Mouse (Mus musculus): ENCODE results near the gene Gas7.

The Gas7 gene

GRCm38 (mm10) chr11:67568815-67569214, 113.6 kb downstream of the Gas7 start:
- no peak for DNase-seq (ENCODE audit: low read depth, low spot score)

GRCm38 (mm10) chr11:67570947-67571346, 115.7 kb downstream of the Gas7 start:
- DNase-seq (ENCODE audit: low read depth, low spot score) = peak; percentile 80

- no peak for DNase-seq (ENCODE audit: low read depth, low spot score)
Observed at GRCm38 (mm10) chr11:67574344-67574743, 119.1 kb downstream of the Gas7 start.

GRCm38 (mm10) chr11:67577472-67577871, 122.2 kb downstream of the Gas7 start:
- no peak for DNase-seq (ENCODE audit: low read depth, low spot score)

- DNase-seq (ENCODE audit: low read depth, low spot score) = no peak
Observed at GRCm38 (mm10) chr11:67577994-67578393, 122.8 kb downstream of the Gas7 start.

GRCm38 (mm10) chr11:67579136-67579535, 123.9 kb downstream of the Gas7 start:
- DNase-seq (ENCODE audit: low read depth, low spot score) = no peak

- DNase-seq (ENCODE audit: low read depth, low spot score) = no peak
Observed at GRCm38 (mm10) chr11:67581549-67581948, 126.3 kb downstream of the Gas7 start.

GRCm38 (mm10) chr11:67582570-67582969, 127.3 kb downstream of the Gas7 start:
- no peak for DNase-seq (ENCODE audit: low read depth, low spot score)

GRCm38 (mm10) chr11:67585016-67585415, 129.8 kb downstream of the Gas7 start:
- DNase-seq (ENCODE audit: low read depth, low spot score) = peak; percentile 31

- DNase-seq (ENCODE audit: low read depth, low spot score) = no peak
Observed at GRCm38 (mm10) chr11:67585629-67586028, 130.4 kb downstream of the Gas7 start.

GRCm38 (mm10) chr11:67586231-67586994, 131.2 kb downstream of the Gas7 start:
- DNase-seq (ENCODE audit: low read depth, low spot score) = peak; percentile 83

- peak; percentile 49 for DNase-seq (ENCODE audit: low read depth, low spot score)
Observed at GRCm38 (mm10) chr11:67588196-67588827, 133.1 kb downstream of the Gas7 start.

- peak; percentile 82 for DNase-seq (ENCODE audit: low read depth, low spot score)
Observed at GRCm38 (mm10) chr11:67588828-67589314, 133.6 kb downstream of the Gas7 start.

GRCm38 (mm10) chr11:67596233-67596632, 141.0 kb downstream of the Gas7 start:
- DNase-seq (ENCODE audit: low read depth, low spot score) = peak; percentile 96

- DNase-seq (ENCODE audit: low read depth, low spot score) = peak; percentile 55
Observed at GRCm38 (mm10) chr11:67596856-67597255, 141.6 kb downstream of the Gas7 start.

- DNase-seq (ENCODE audit: low read depth, low spot score) = peak; percentile 87
Observed at GRCm38 (mm10) chr11:67597388-67597787, 142.2 kb downstream of the Gas7 start.

- DNase-seq (ENCODE audit: low read depth, low spot score) = no peak
Observed at GRCm38 (mm10) chr11:67599141-67599540, 143.9 kb downstream of the Gas7 start.

- DNase-seq (ENCODE audit: low read depth, low spot score) = peak; percentile 93
Observed at GRCm38 (mm10) chr11:67600710-67601430, 145.6 kb downstream of the Gas7 start.

- peak; percentile 60 for DNase-seq (ENCODE audit: low read depth, low spot score)
Observed at GRCm38 (mm10) chr11:67602711-67603369, 147.6 kb downstream of the Gas7 start.

- peak; percentile 87 for DNase-seq (ENCODE audit: low read depth, low spot score)
Observed at GRCm38 (mm10) chr11:67604481-67604880, 149.2 kb downstream of the Gas7 start.

- DNase-seq (ENCODE audit: low read depth, low spot score) = peak; percentile 35
Observed at GRCm38 (mm10) chr11:67608114-67608683, 153.0 kb downstream of the Gas7 start.

Measured in brain, adult 2 months (tissue).